Mouse (Mus musculus): Measurements from ENCODE around the gene Kcnt1.

- no peak for TF ChIP-seq CTCF (IDR thresholded peaks at IDR 0.05; ENCODE audit: low read depth, low read length)
- TF ChIP-seq POLR2A (IDR thresholded peaks at IDR 0.05; ENCODE audit: borderline replicate concordance, low read depth, low read length), result no peak
These were observed 54.9 kb downstream of the Kcnt1 start for GRCm38 (mm10) chr2:25918408-25918807.
